Mouse (Mus musculus) hindbrain, embryonic 10.5 days (tissue): ENCODE results near the gene Cyp21a1. TPM values are rescaled to one million over a fixed set of nuclear protein-coding genes. Genes with fewer than 3 reads are reported as not detected.
"Not testable (repeated sequence)": the region's sequence is repeated elsewhere in the genome, so short reads cannot be mapped to it uniquely, and the experiment has no call there.

Experiments
- DNase-seq: peaks from one replicate; pipeline ENCODE4 v3.0.0-alpha.2; 2017; ENCODE audit warnings: low spot score
- H3K27ac ChIP-seq: fragments of 300-500 bp; sonication (generic); 2 replicates; pipeline ENCODE4 v1.5.1; 2016; ENCODE audit warnings: mild to moderate bottlenecking, moderate library complexity
- H3K27me3 ChIP-seq: fragments of 300-500 bp; sonication (generic); 2 replicates; pipeline ENCODE4 v1.6.1; 2016; ENCODE audit warnings: mild to moderate bottlenecking; ENCODE audit not compliant: poor library complexity, insufficient read depth, severe bottlenecking
- H3K36me3 ChIP-seq: fragments of 300-500 bp; sonication (generic); 2 replicates; pipeline ENCODE4 v1.6.1; 2016; ENCODE audit warnings: mild to moderate bottlenecking, moderate library complexity
- H3K4me1 ChIP-seq: fragments of 300-500 bp; sonication (generic); replicated peaks from 2 replicates; pipeline ENCODE4 v1.6.1; 2016; ENCODE audit warnings: mild to moderate bottlenecking
- H3K4me3 ChIP-seq: fragments of 300-500 bp; sonication (generic); 2 replicates; pipeline ENCODE4 v1.5.1; 2016; ENCODE audit warnings: mild to moderate bottlenecking, moderate library complexity
- H3K9me3 ChIP-seq: fragments of 300-500 bp; sonication (generic); 2 replicates; pipeline ENCODE4 v1.6.1; 2016; ENCODE audit warnings: mild to moderate bottlenecking, moderate library complexity
- WGBS: fragments of 180-500 bp; shearing (Covaris S2); methylation state at CpG from one replicate; pipeline ENCODE4 v1.1.7; 2016; 5-methylcytosine and 5-hydroxymethylcytosine counted together
- polyA plus RNA-seq: library from polyadenylated mRNA; unstranded; fragments of >200 nt; fragmentation: Nextera tagmentation; extraction: Ambion mirVana; gene quantifications from 2 replicates; pipeline ENCODE4 v1.2.1, GENCODE M21; 2016

Cyp21a1 gene
- not detected in 2 replicates for polyA plus RNA-seq

DNA sequence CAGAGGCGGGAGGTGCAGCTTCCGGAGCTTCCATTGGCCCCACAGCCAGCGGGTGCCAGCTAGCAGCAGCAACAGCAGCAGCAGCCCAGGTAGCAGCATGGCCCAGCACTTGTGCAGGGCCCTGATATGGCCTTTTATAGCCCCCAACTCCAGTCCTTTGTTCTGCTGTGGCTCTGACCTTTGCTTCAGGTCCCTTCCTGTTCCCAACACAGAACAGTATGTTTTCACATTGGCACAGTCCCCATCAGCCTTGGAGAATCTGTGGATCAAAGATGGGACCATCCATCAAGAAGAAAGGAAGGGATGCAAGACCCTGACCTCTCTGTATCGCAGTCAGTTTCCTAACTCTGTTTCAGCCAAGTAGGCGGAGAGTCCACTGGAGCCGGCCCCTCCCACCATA lies at the start of gene Cyp21a1:
Gene Cyp21a1 (minus strand): TSS at position 261 of the 400 bp plus-strand sequence.
- DNase-seq, H3K4me3 ChIP-seq, H3K27me3 ChIP-seq, H3K36me3 ChIP-seq, H3K4me1 ChIP-seq, H3K9me3 ChIP-seq, H3K27ac ChIP-seq: not testable (repeated sequence)
- WGBS, result 91% methylated on average over 6 of the region's 6 CpGs

DNA sequence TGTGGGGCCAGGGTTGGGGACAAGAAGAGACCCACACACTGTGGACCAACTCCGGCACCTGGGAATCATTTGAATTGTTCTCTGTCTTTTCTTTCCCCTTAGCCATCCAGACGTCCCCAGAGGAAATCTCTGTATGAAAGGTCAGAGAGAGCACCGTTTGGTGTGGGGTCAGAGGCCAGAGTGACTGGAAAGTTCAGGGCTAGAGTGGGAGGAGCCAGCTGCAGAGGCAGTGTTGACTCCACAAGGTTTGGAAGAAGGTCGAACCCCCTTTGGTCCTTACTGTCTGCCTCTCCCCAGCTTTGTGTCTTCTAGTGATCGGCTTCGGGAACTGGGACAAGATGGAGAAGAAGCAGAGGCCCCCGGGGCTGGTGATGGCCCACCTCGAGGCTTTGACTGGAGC lies 49.1 kb upstream of the Cyp21a1 start:
- H3K9me3 ChIP-seq, result no peaks in the 10 kb centered on the region
- peaks cover 27% of the 10 kb centered on the region for H3K4me1 ChIP-seq
- 69% methylated on average over 8 of the region's 8 CpGs for WGBS
- H3K27ac ChIP-seq, result no peak overlapping the region
- peaks cover 64% of the 10 kb centered on the region for H3K36me3 ChIP-seq
- H3K4me3 ChIP-seq, result no peak overlapping the region
- H3K27me3 ChIP-seq, result no peaks in the 10 kb centered on the region
- no peak for DNase-seq

DNA sequence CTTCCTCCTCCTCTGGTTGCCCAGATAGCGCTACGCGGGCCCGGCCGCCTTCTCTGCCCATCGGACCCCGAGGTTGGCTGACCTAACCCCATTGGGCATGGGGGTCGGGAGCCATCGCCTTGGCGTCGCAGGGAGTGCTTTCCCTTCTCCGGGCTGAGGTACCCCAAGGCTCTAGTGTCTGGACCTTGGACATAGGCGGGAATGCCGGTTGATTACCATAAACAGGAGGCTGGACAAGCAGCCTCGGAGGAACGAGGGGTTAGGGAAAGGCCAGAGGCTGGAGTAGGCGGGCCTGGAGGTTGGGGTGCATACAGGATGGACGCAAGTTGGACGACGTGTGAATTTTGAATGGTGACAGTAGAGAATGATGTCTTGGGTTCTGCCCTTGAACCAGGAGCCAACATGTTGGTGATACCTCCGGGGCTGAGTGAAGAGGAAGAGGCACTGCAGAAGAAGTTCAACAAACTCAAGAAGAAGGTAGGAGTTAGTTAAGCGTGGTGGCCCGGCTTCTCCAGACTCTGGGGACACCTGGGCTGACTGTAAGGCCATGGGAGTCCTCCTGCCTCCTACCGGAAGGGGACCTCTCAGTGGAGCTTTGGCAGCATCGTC lies 46.3 kb upstream of the Cyp21a1 start:
- H3K36me3 ChIP-seq, result peaks cover 63% of the 10 kb centered on the region
- H3K27ac ChIP-seq, result peak overlapping the region; percentile 86
- peak overlapping the region; percentile 72 for H3K4me3 ChIP-seq
- DNase-seq, result no peak
- WGBS, result 2% methylated on average over 25 of the region's 25 CpGs
- peaks cover 27% of the 10 kb centered on the region for H3K4me1 ChIP-seq
- H3K9me3 ChIP-seq, result no peaks in the 10 kb centered on the region
- H3K27me3 ChIP-seq, result no peaks in the 10 kb centered on the region

DNA sequence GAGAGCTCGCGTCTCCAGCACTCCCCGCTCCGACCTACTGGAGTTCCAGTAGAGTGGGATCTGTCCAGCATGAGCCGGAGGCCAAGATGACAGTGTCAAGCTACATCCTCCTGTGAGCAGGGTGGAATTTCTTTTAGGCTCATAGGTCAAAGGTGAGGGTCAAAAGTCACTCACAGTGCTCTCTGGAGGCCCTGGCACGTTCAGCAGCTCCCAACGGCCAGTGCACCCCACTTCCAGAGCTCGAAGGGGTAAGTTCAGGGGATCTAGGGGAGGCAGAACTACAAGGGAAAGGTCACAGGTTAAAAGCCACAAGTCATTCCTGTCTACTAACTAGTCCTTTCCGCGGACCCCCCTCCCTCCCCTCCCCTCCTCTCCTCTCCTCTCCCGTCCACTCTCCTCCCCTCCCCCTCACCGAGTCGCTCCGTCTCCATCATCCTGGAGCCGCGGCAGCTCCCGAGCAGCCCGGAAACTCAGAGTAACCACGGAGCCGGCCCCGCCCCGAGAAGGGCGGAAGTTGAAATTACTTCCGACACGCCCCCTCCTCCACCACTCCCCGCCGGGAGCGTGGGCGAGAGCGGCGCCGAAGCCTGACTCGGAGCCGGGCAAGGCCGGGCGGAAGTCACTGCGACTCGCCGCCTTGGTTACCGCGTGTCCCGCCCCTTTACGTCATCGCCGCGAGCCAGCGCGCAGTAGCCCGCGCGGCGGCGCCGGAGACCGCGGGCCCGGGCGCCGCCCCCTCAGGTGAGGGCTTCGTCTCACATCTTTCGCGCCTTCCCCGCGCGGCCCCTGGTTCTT lies 45.6 kb upstream of the Cyp21a1 start, which contains the start of the genes Skiv2l and Nelfe:
Gene Skiv2l (minus strand): TSS at position 489 of the 795 bp plus-strand sequence.
Gene Nelfe (plus strand): TSS at position 670 of the 795 bp plus-strand sequence.
- Histone ChIP-seq H3K36me3 (peaks cover 63% of the 10 kb centered on the region), H3K27ac (peak within 1 kb of the TSS; percentile 86), H3K27me3 (no peaks in the 10 kb centered on the region), H3K9me3 (no peaks in the 10 kb centered on the region), H3K4me1 (peaks cover 27% of the 10 kb centered on the region), H3K4me3 (peak within 1 kb of the TSS; percentile 72)
- WGBS, result under 1% methylated on average over 65 of the region's 65 CpGs
- DNase-seq, result peak; percentile 98

DNA sequence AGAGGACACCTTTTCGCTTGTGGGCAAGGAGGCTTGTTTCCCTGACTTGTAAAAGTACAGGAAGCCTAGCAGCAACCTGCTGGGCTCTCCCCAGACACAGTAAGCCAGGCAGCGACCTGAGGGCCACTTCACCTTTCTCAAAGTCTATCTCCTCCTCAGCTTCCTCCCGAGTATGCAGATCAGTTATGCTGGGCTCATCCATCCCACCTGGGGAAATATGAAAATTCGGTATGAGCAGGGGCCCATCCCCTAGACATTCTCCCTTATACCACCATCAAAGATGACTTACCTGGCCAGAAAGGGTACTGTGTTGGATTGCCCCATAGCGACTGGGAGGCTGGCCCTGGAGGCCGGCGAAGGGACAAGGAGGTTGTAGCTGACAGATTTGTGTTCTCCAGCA lies 43.3 kb upstream of the Cyp21a1 start:
- H3K36me3 ChIP-seq, result peaks cover 63% of the 10 kb centered on the region
- no peak for DNase-seq
- no peak overlapping the region for H3K27ac ChIP-seq
- WGBS, result 95% methylated on average over 7 of the region's 7 CpGs
- H3K9me3 ChIP-seq, result no peaks in the 10 kb centered on the region
- peaks cover 27% of the 10 kb centered on the region for H3K4me1 ChIP-seq
- H3K4me3 ChIP-seq, result no peak overlapping the region
- H3K27me3 ChIP-seq, result no peaks in the 10 kb centered on the region

DNA sequence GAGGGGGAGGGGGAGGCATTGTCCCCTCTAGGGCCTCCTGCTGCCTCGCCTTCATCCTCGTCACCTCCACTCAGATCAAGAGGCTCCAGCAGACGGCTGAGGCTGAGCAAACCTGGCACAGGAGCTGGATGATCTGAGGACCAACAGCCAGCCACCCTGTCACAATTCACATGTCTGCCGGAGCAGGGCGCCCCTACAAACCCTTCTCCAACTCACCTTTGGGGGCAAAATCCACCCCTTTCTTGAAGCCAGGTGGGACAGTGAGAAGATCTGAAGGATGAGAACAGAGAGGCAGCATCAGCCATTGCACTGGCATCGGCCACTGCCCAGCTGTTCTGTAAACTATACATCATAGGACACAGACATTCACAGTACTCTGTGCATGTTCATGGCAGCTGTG lies 42.8 kb upstream of the Cyp21a1 start:
- peaks cover 25% of the 10 kb centered on the region for H3K4me1 ChIP-seq
- no peak overlapping the region for H3K4me3 ChIP-seq
- no peak for DNase-seq
- no peaks in the 10 kb centered on the region for H3K9me3 ChIP-seq
- no peak overlapping the region for H3K27ac ChIP-seq
- no peaks in the 10 kb centered on the region for H3K27me3 ChIP-seq
- peaks cover 63% of the 10 kb centered on the region for H3K36me3 ChIP-seq
- 88% methylated on average over 6 of the region's 6 CpGs for WGBS

DNA sequence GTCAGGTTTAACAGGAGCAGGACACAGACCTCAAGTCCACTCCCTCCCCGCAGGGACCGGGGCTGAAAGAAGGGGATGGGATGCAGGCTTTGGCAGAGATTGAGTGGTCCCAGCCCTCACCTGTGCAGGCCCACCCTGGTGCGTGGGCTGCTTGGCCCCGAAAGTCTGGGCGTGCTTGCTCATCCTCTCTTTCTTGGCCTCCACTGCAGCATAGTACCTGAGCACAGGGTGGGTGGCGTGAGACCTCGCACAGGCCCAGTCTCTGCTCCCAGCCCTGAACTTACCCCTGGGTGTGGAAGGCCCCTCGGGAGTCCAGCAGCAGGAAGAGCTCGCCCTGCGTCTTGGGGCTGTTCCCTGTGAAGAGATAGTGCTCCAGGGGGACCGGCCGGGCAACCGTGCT lies 40.5 kb upstream of the Cyp21a1 start:
- H3K4me1 ChIP-seq, result peaks cover 9% of the 10 kb centered on the region

DNA sequence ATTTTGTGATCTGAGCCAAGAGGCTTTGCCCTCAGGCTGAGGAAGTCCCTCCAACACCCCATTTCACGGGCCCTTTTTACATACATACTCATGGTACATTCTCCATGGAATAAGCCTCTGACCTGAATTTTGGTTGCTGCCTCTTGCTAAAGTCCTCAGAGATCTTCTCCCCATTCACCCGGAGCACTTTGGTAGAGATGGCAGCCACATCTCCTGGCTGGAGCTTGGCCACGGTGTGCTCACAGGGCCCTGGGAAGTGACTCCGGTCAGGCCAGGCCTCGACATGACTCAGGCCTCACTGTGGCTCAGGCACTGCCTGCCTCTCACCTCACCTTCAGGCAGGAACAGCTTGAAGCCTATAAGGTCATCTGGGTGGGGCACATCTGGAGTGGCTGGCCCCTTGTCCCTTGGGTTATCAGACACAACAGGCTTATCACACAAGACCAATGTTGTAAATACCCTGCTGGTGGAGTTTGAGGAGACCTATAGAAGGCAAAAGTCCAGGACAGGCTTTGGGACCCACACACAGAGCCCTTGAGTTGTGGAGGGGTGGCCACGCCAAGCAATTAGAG lies 36.5 kb upstream of the Cyp21a1 start:
- Histone ChIP-seq H3K36me3 (peaks cover 80% of the 10 kb centered on the region), H3K27me3 (no peaks in the 10 kb centered on the region), H3K27ac (no peak overlapping the region), H3K4me3 (no peak overlapping the region), H3K9me3 (no peaks in the 10 kb centered on the region), H3K4me1 (peaks cover 28% of the 10 kb centered on the region)
- DNase-seq, result no peak
- WGBS, result 86% methylated on average over 6 of the region's 6 CpGs

More for the DNA sequence above, 40.5 kb upstream of the Cyp21a1 start:
- Histone ChIP-seq H3K27me3 (no peaks in the 10 kb centered on the region), H3K27ac (no peak overlapping the region), H3K36me3 (peaks cover 84% of the 10 kb centered on the region), H3K9me3 (no peaks in the 10 kb centered on the region), H3K4me3 (no peak overlapping the region)
- 92% methylated on average over 13 of the region's 13 CpGs for WGBS
- no peak for DNase-seq

DNA sequence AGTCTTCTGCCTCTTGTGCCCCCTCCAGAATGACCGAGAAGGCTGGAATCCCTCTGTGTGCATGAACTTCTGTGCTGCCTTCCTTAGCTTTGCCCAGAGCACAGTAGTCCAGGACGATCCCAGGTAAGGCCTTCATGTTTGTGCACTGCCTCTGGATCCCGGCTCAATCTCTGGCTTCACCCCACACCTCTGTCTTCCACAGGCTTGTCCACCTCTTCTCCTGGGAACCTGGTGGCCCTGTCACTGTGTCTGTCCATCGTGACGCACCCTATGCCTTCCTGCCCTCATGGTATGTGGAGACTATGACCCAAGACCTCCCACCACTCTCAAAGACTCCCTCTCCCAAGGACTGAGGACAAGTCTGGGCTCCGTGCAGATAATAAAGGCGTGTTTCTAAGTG lies 34.4 kb upstream of the Cyp21a1 start:
- no peak for DNase-seq
- Histone ChIP-seq H3K27me3 (no peaks in the 10 kb centered on the region), H3K4me3 (peak overlapping the region; percentile 86), H3K9me3 (no peaks in the 10 kb centered on the region), H3K27ac (no peak overlapping the region), H3K36me3 (peaks cover 68% of the 10 kb centered on the region), H3K4me1 (peaks cover 32% of the 10 kb centered on the region)
- WGBS, result 92% methylated on average over 7 of the region's 7 CpGs

DNA sequence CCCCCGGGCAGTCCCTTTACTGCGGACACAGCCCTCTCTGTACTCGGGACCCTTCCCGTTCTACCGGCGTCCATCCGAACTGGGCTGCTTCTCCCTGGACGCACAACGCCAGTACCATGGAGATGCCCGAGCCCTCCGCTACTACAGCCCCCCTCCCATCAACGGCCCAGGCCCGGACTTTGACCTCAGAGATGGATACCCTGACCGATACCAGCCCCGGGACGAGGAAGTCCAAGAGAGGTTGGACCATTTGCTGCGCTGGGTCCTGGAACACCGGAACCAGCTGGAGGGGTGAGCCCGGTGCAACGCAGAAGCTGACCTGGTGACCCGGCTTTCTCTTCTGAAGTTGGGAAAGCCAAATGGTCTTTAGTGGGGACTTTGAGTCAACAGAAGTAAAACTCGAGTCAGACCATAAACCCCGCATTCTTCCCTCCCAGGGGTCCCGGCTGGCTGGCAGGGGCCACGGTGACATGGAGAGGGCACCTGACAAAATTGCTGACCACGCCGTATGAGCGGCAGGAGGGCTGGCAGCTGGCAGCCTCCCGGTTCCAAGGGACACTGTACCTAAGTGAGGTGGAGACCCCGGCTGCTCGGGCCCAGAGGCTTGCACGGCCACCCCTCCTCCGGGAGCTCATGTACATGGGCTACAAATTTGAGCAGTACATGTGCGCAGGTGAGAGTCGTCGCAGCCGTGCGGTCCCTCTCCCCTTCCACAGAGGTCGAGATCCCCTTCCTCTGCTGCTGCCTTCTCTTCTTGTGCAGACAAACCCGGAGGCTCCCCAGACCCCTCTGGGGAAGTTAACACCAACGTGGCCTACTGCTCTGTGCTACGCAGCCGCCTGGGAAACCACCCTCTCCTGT lies 33.3 kb upstream of the Cyp21a1 start:
- 39% methylated on average over 43 of the region's 43 CpGs for WGBS

DNA sequence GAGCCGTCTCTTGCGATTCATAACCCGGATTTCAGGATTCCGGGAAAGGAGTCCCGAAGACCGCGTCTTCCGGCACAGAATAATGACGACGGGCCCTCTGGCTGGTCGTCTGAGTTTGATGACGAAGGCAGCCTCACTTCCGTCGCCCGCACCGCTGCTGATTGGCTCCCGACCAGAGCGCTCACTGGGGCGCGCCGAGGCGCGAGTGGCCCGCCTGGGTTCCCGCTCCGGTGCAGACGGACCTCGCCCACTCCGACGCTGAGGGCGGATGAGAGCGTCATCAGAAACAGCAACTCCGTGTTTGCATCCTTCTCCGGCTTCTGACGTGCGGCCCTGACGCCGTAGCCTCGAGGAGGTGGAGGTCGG lies 32.5 kb upstream of the Cyp21a1 start, which contains the start of the genes Stk19 and Dxo:
Gene Stk19 (minus strand): TSS at position 90 of the 366 bp plus-strand sequence.
Gene Dxo (plus strand): TSS at position 164 of the 366 bp plus-strand sequence.
- peak; percentile 97 for DNase-seq
- Histone ChIP-seq H3K4me1 (peaks cover 32% of the 10 kb centered on the region), H3K27ac (peak within 1 kb of the TSS; percentile 87), H3K4me3 (peak within 1 kb of the TSS; percentile 86), H3K36me3 (peaks cover 68% of the 10 kb centered on the region), H3K27me3 (no peaks in the 10 kb centered on the region), H3K9me3 (no peaks in the 10 kb centered on the region)
- WGBS, result under 1% methylated on average over 40 of the region's 40 CpGs

More for the DNA sequence above, 33.3 kb upstream of the Cyp21a1 start:
- peak overlapping the region; percentile 86 for H3K4me3 ChIP-seq
- DNase-seq, result no peak
- peaks cover 68% of the 10 kb centered on the region for H3K36me3 ChIP-seq
- H3K27ac ChIP-seq, result peak overlapping the region; percentile 87
- H3K27me3 ChIP-seq, result no peaks in the 10 kb centered on the region
- H3K9me3 ChIP-seq, result no peaks in the 10 kb centered on the region
- peaks cover 32% of the 10 kb centered on the region for H3K4me1 ChIP-seq

DNA sequence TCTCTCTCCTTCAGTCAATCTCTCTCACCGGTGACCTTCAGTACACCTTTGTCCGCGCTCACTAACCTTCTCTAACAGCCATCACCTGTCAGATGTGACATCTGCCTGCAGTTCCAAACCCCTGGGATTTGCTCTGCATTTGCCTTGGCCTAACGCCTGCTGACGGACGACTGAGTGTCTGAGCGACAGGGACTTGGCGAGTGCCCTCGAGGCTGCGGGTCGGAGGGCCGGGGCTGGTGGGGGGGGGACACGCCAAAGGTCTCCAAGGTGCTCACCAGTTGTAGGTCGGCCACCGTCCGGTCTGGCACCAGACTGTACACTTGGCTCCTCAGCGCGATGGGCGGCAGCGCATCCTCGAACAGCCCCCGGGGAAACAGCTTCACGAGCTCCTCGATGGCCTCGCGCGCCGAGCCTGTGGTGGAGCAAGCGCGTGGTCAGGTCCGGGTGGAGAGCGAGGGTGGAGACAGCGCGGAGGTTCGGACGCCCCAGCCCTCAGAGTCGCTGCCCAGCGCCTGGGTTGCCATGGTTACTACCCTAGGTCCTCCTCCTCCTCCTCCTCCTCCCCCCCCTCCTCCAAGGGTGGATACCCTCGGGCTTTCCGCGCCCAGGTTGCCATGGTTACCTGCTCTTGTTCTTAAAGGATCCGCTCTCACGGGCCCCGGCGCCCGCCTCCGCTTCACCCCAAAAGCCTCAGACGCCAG lies 31.9 kb upstream of the Cyp21a1 start:
- no peak for DNase-seq
- Histone ChIP-seq H3K27ac (peak overlapping the region; percentile 87), H3K9me3 (no peaks in the 10 kb centered on the region), H3K27me3 (no peaks in the 10 kb centered on the region), H3K36me3 (peaks cover 68% of the 10 kb centered on the region), H3K4me3 (peak overlapping the region; percentile 86), H3K4me1 (peaks cover 32% of the 10 kb centered on the region)
- 4% methylated on average over 48 of the region's 48 CpGs for WGBS
